Mouse (Mus musculus) MEL (cell line): Measurements from ENCODE around the gene Nfe2. TPM values are rescaled to one million over a fixed set of nuclear protein-coding genes. Genes with fewer than 3 reads are reported as not detected.

Source experiments
- DNase-seq: peaks from one replicate; pipeline ENCODE4 v3.0.0; 2011; ENCODE audit warnings: low read depth, low spot score
- H3K27ac ChIP-seq: 2 replicates; pipeline ENCODE4 v1.5.1; 2012; ENCODE audit warnings: low read depth, mild to moderate bottlenecking, control low read depth, low read length, moderate library complexity; ENCODE audit not compliant: control insufficient read depth
- H3K27me3 ChIP-seq, 2 experiments: fragments of 150-350 bp in 1 of 2; sonication (generic) in 1 of 2; 2 replicates each; pipeline ENCODE4 v1.6.1; 2012; ENCODE audit warnings: low read length in 2 of 2, mild to moderate bottlenecking in 2 of 2, improper control_type of control experiment in 1 of 2, moderate library complexity in 1 of 2; ENCODE audit not compliant: insufficient read depth in 2 of 2, control insufficient read depth in 1 of 2
- H3K36me3 ChIP-seq, 2 experiments: 2 replicates each; pipeline ENCODE4 v1.6.1; 2012 to 2014; ENCODE audit warnings: low read length in 2 of 2, improper control_type of control experiment in 1 of 2, inconsistent platforms in 1 of 2, mild to moderate bottlenecking in 1 of 2; ENCODE audit not compliant: insufficient read depth in 2 of 2, control insufficient read depth in 1 of 2
- H3K4me1 ChIP-seq, 2 experiments: fragments of 150-350 bp in 1 of 2; sonication (generic) in 1 of 2; 2 replicates each; pipeline ENCODE4 v1.6.1; 2012; ENCODE audit warnings: low read length in 2 of 2, improper control_type of control experiment in 1 of 2, mild to moderate bottlenecking in 1 of 2; ENCODE audit not compliant: insufficient read depth in 2 of 2, control insufficient read depth in 1 of 2
- H3K4me3 ChIP-seq, 2 experiments: fragments of 150-350 bp in 1 of 2; sonication (generic) in 1 of 2; 2 replicates each; pipeline ENCODE4 v1.5.1; 2012; ENCODE audit warnings: low read depth in 2 of 2, low read length in 2 of 2, mild to moderate bottlenecking in 2 of 2, moderate library complexity in 2 of 2, control low read depth in 1 of 2, improper control_type of control experiment in 1 of 2; ENCODE audit not compliant: control insufficient read depth in 1 of 2, insufficient read depth in 1 of 2
- H3K79me2 ChIP-seq: 2 replicates; pipeline ENCODE4 v1.6.1; 2012; ENCODE audit warnings: mild to moderate bottlenecking, low read length, moderate library complexity; ENCODE audit not compliant: control insufficient read depth, poor library complexity, insufficient read depth
- H3K9ac ChIP-seq: 2 replicates; pipeline ENCODE4 v1.6.1; 2012; ENCODE audit warnings: low read depth, mild to moderate bottlenecking, control low read depth, low read length, moderate library complexity; ENCODE audit not compliant: control insufficient read depth, poor library complexity, severe bottlenecking
- H3K9me3 ChIP-seq: fragments of 150-350 bp; sonication (generic); replicated peaks from 2 replicates; pipeline ENCODE4 v1.6.1; 2012; ENCODE audit warnings: mild to moderate bottlenecking, low read length, improper control_type of control experiment, moderate library complexity; ENCODE audit not compliant: insufficient read depth
- BHLHE40 ChIP-seq: IDR thresholded peaks from 2 replicates; pipeline ENCODE4 v1.6.1; 2012; ENCODE audit warnings: low read depth, mild to moderate bottlenecking, inconsistent platforms, low read length, improper control_type of control experiment, borderline replicate concordance
- CHD1 ChIP-seq: IDR thresholded peaks from 2 replicates; pipeline ENCODE4 v1.6.1; 2012; ENCODE audit warnings: low read depth, mild to moderate bottlenecking, inconsistent platforms, low read length, improper control_type of control experiment
- CHD2 ChIP-seq: IDR thresholded peaks from 2 replicates; pipeline ENCODE4 v1.6.1; 2011; ENCODE audit warnings: low read length, improper control_type of control experiment
- CTCF ChIP-seq, 3 experiments: IDR thresholded peaks in 2 of 3; conservative IDR thresholded peaks in 1 of 3; 2 replicates each; pipeline ENCODE4 v1.5.1; 2011 to 2012; ENCODE audit warnings: low read length in 3 of 3, low read depth in 2 of 3, mild to moderate bottlenecking in 2 of 3, improper control_type of control experiment in 1 of 3, inconsistent platforms in 1 of 3, mixed read lengths in 1 of 3, moderate library complexity in 1 of 3; ENCODE audit not compliant: control insufficient read depth in 1 of 3, insufficient read depth in 1 of 3, poor library complexity in 1 of 3, severe bottlenecking in 1 of 3
- ELF1 ChIP-seq: IDR thresholded peaks from 2 replicates; pipeline ENCODE4 v1.6.1; 2014; ENCODE audit warnings: low read depth, mild to moderate bottlenecking, inconsistent platforms, low read length, improper control_type of control experiment, moderate library complexity
- EP300 ChIP-seq, 2 experiments: IDR thresholded peaks; 2 replicates each; pipeline ENCODE4 v1.6.1; 2011; ENCODE audit warnings: improper control_type of control experiment in 2 of 2, low read length in 2 of 2, low read depth in 1 of 2, mild to moderate bottlenecking in 1 of 2
- GABPA ChIP-seq: IDR thresholded peaks from 2 replicates; pipeline ENCODE4 v1.6.1; 2012; ENCODE audit warnings: low read depth, mild to moderate bottlenecking, inconsistent platforms, low read length, improper control_type of control experiment, moderate library complexity
- HCFC1 ChIP-seq: IDR thresholded peaks from 2 replicates; pipeline ENCODE4 v1.6.1; 2012; ENCODE audit warnings: low read depth, mild to moderate bottlenecking, inconsistent platforms, low read length, improper control_type of control experiment, moderate library complexity
- MAX ChIP-seq: IDR thresholded peaks from 2 replicates; pipeline ENCODE4 v1.6.1; 2011; ENCODE audit warnings: low read length, improper control_type of control experiment
- MXI1 ChIP-seq: IDR thresholded peaks from 2 replicates; pipeline ENCODE4 v1.6.1; 2011; ENCODE audit warnings: mild to moderate bottlenecking, low read depth, low read length, improper control_type of control experiment
- POLR2A ChIP-seq, 2 experiments: IDR thresholded peaks; 2 replicates each; pipeline ENCODE4 v1.6.1; 2011 to 2012; ENCODE audit warnings: low read length in 2 of 2, mild to moderate bottlenecking in 2 of 2, control low read depth in 1 of 2, improper control_type of control experiment in 1 of 2, low read depth in 1 of 2, moderate library complexity in 1 of 2; ENCODE audit not compliant: control insufficient read depth in 1 of 2, insufficient read depth in 1 of 2, poor library complexity in 1 of 2
- POLR2AphosphoS5 ChIP-seq: IDR thresholded peaks from 2 replicates; pipeline ENCODE4 v1.6.1; 2012; ENCODE audit warnings: low read depth, borderline replicate concordance, mild to moderate bottlenecking, inconsistent platforms, low read length, moderate library complexity, mixed read lengths
- RAD21 ChIP-seq: IDR thresholded peaks from 2 replicates; pipeline ENCODE4 v1.6.1; 2011; ENCODE audit warnings: mild to moderate bottlenecking, low read depth, low read length, improper control_type of control experiment
- RCOR1 ChIP-seq: IDR thresholded peaks from 2 replicates; pipeline ENCODE4 v1.6.1; 2012; ENCODE audit warnings: low read depth, mild to moderate bottlenecking, inconsistent platforms, low read length, improper control_type of control experiment
- SMC3 ChIP-seq: IDR thresholded peaks from 2 replicates; pipeline ENCODE4 v1.6.1; 2011; ENCODE audit warnings: low read depth, low read length, improper control_type of control experiment
- TAL1 ChIP-seq: IDR thresholded peaks from 2 replicates; pipeline ENCODE4 v1.6.1; 2012; ENCODE audit warnings: mild to moderate bottlenecking, inconsistent platforms, low read length, moderate library complexity, mixed read lengths
- TBP ChIP-seq: IDR thresholded peaks from 2 replicates; pipeline ENCODE4 v1.8.0; 2011; ENCODE audit warnings: low read depth, low read length, improper control_type of control experiment
- ZKSCAN1 ChIP-seq: IDR thresholded peaks from 2 replicates; pipeline ENCODE4 v1.6.1; 2012; ENCODE audit warnings: low read depth, mild to moderate bottlenecking, inconsistent platforms, low read length, improper control_type of control experiment, moderate library complexity
- ZMIZ1 ChIP-seq: IDR thresholded peaks from 2 replicates; pipeline ENCODE4 v1.6.1; 2012; ENCODE audit warnings: low read depth, mild to moderate bottlenecking, inconsistent platforms, low read length, improper control_type of control experiment, moderate library complexity
- ZNF384 ChIP-seq: IDR thresholded peaks from 2 replicates; pipeline ENCODE4 v1.6.1; 2012; ENCODE audit warnings: low read depth, mild to moderate bottlenecking, inconsistent platforms, low read length, improper control_type of control experiment
- polyA plus RNA-seq, 2 experiments: library from polyadenylated mRNA; stranded (reverse) in 1 of 2; unstranded in 1 of 2; fragments of >175 nt in 1 of 2; fragments of >200 nt in 1 of 2; gene quantifications; 2 replicates each; pipeline versions ENCODE4 v1.2.1 to v1.2.4; 2012; ENCODE audit warnings: low replicate concordance in 2 of 2, low read depth in 1 of 2; ENCODE audit not compliant: insufficient read length in 2 of 2, insufficient read depth in 1 of 2, missing spikeins in 1 of 2
- total RNA-seq: library from RNA; depleted of rRNA; stranded (reverse); fragments of 300-350 nt; gene quantifications from 2 replicates; pipeline ENCODE4 v1.2.3, GENCODE M21; 2012

The Nfe2 gene
- total and polyA plus RNA-seq, 3 experiments, result 74.6 to 103 TPM; not detected in 1

- Histone ChIP-seq H3K4me1 (no peaks in the 10 kb centered on the region; a peak in 2 of 4 replicates), H3K9me3 (no peaks in the 10 kb centered on the region), H3K4me3 (no peak overlapping the region), H3K36me3 (peaks cover 0 to 3% of the 10 kb centered on the region in 2 experiments; a peak in 2 of 4 replicates)
- TF ChIP-seq POLR2AphosphoS5 (no peak), SMC3 (no peak), MXI1 (no peak)
- TF ChIP-seq, all 39 proteins: peak for 0
- no peak for DNase-seq
- no peaks in the 10 kb centered on the region for H3K27me3 ChIP-seq
- no peaks in the 10 kb centered on the region for H3K79me2 ChIP-seq
- no peak overlapping the region for H3K27ac ChIP-seq
- no peak overlapping the region for H3K9ac ChIP-seq
Measured at GRCm38 (mm10) chr15:103302341-103303021, 44.3 kb upstream of the Nfe2 start.

GRCm38 (mm10) chr15:103301547-103302340 lies 43.5 kb upstream of the Nfe2 start:
- no peak for DNase-seq
- H3K36me3 ChIP-seq, result no peaks in the 10 kb centered on the region
- no peaks in the 10 kb centered on the region; a peak in 2 of 4 replicates for H3K4me1 ChIP-seq
- no peaks in the 10 kb centered on the region for H3K79me2 ChIP-seq
- no peak overlapping the region for H3K9ac ChIP-seq
- H3K4me3 ChIP-seq, result no peak overlapping the region
- H3K27ac ChIP-seq, result no peak overlapping the region
- no peaks in the 10 kb centered on the region for H3K9me3 ChIP-seq
- no peak for TF ChIP-seq ZMIZ1
- no peak for TF ChIP-seq MAX
- TF ChIP-seq GABPA, result no peak
- no peak for TF ChIP-seq ELF1
- TF ChIP-seq EP300 (IDR thresholded peaks at IDR 0.05; ENCODE audit: low read depth in 1 of 2, low read length in 2 of 2), result no peak
- no peak for TF ChIP-seq ZNF384
- no peaks in the 10 kb centered on the region for H3K27me3 ChIP-seq

- Histone ChIP-seq H3K27ac (no peak overlapping the region), H3K4me1 (no peaks in the 10 kb centered on the region; a peak in 2 of 4 replicates), H3K9ac (no peak overlapping the region), H3K27me3 (no peaks in the 10 kb centered on the region), H3K9me3 (no peaks in the 10 kb centered on the region), H3K4me3 (no peak overlapping the region), H3K36me3 (no peaks in the 10 kb centered on the region), H3K79me2 (no peaks in the 10 kb centered on the region)
- no peak for DNase-seq
- TF ChIP-seq POLR2A (IDR thresholded peaks at IDR 0.05; ENCODE audit: control insufficient read depth in 1 of 2, insufficient read depth in 1 of 2, low read depth in 1 of 2, low read length in 2 of 2, poor library complexity in 1 of 2) (no peak), MXI1 (no peak), RAD21 (no peak), SMC3 (no peak), HCFC1 (no peak), MAX (no peak), RCOR1 (no peak), ZKSCAN1 (no peak), CTCF (IDR thresholded peaks at IDR 0.05 in 2 of 3, conservative IDR thresholded peaks at IDR 0.05 in 1 of 3; ENCODE audit: control insufficient read depth in 1 of 3, insufficient read depth in 1 of 3, low read depth in 2 of 3, low read length in 3 of 3, poor library complexity in 1 of 3, severe bottlenecking in 1 of 3) (no peak), TBP (no peak), POLR2AphosphoS5 (no peak), BHLHE40 (no peak), CHD1 (no peak), CHD2 (no peak), EP300 (IDR thresholded peaks at IDR 0.05; ENCODE audit: low read depth in 1 of 2, low read length in 2 of 2) (no peak), ZMIZ1 (no peak), TAL1 (no peak)
Measured at GRCm38 (mm10) chr15:103301046-103301445, 42.8 kb upstream of the Nfe2 start.
